Mouse (Mus musculus) forebrain, embryonic 13.5 days (tissue): ENCODE results near the gene Dirc2. TPM values are rescaled to one million over a fixed set of nuclear protein-coding genes. Genes with fewer than 3 reads are reported as not detected.

Experiments used
- ATAC-seq: fragments of 200-750 bp; cut with Nextera tagmentation; 2 replicates; pipeline ENCODE4 v1.8.0; 2017
- H3K27ac ChIP-seq: fragments of 300-500 bp; sonication (generic); 2 replicates; pipeline ENCODE4 v1.5.1; 2015; ENCODE audit warnings: inconsistent platforms, mild to moderate bottlenecking, moderate library complexity
- H3K27me3 ChIP-seq: fragments of 300-500 bp; sonication (generic); 2 replicates; pipeline ENCODE4 v1.6.1; 2015; ENCODE audit warnings: mild to moderate bottlenecking, inconsistent platforms
- H3K36me3 ChIP-seq: fragments of 300-500 bp; sonication (generic); 2 replicates; pipeline ENCODE4 v1.6.1; 2015; ENCODE audit warnings: mild to moderate bottlenecking, inconsistent platforms; ENCODE audit not compliant: poor library complexity, severe bottlenecking
- H3K4me1 ChIP-seq: fragments of 300-500 bp; sonication (generic); 2 replicates; pipeline ENCODE4 v1.6.1; 2015; ENCODE audit warnings: inconsistent platforms
- H3K4me2 ChIP-seq: fragments of 300-500 bp; sonication (generic); 2 replicates; pipeline ENCODE4 v1.6.1; 2015; ENCODE audit warnings: inconsistent platforms, mild to moderate bottlenecking, moderate library complexity
- H3K4me3 ChIP-seq: fragments of 300-500 bp; sonication (generic); 2 replicates; pipeline ENCODE4 v1.5.1; 2015; ENCODE audit warnings: mild to moderate bottlenecking, inconsistent platforms
- H3K9ac ChIP-seq: fragments of 300-500 bp; sonication (generic); 2 replicates; pipeline ENCODE4 v1.6.1; 2015; ENCODE audit warnings: mild to moderate bottlenecking, inconsistent platforms
- H3K9me3 ChIP-seq: fragments of 300-500 bp; sonication (generic); replicated peaks from 2 replicates; pipeline ENCODE4 v1.6.1; 2016; ENCODE audit warnings: inconsistent platforms
- WGBS: fragments of 180-500 bp; shearing (Covaris S2); methylation state at CpG from one replicate; pipeline ENCODE4 v1.1.7; 2015; 5-methylcytosine and 5-hydroxymethylcytosine counted together
- polyA plus RNA-seq: library from polyadenylated mRNA; unstranded; fragments of >200 nt; fragmentation: Nextera tagmentation; extraction: Ambion mirVana; gene quantifications from 2 replicates; pipeline ENCODE4 v1.2.1, GENCODE M21; 2015

Gene Dirc2
- polyA plus RNA-seq, 1 experiment from 2014 or later = 23.8 TPM

DNA sequence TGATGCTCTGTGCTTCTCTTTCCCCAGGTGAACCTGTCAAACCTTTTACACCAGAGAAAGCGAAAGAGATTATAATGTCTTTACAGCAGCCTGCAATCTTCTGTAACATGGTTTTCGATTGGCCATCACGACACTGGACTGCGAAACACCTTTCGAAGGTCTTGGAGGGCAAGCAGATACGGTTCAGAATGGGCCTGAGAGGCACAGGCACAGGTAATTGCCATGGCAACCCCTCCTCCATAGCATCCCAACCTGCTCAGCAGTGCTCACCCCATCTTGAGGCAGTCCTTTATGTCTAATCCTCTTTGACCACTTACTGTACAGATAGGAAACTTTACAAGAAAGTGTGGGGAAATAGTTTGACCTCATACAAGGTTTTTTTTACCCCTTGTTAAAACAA, 18.0 kb upstream of the Dirc2 start:
- 82% methylated on average over 6 of the region's 6 CpGs for WGBS
- H3K27ac ChIP-seq = no peak overlapping the region
- no peaks in the 10 kb centered on the region for H3K27me3 ChIP-seq
- ATAC-seq = no peak
- peaks cover 12% of the 10 kb centered on the region for H3K4me1 ChIP-seq
- H3K9me3 ChIP-seq = no peaks in the 10 kb centered on the region
- no peak overlapping the region for H3K9ac ChIP-seq
- no peak overlapping the region for H3K4me3 ChIP-seq
- peaks cover 14% of the 10 kb centered on the region for H3K36me3 ChIP-seq
- H3K4me2 ChIP-seq = no peak overlapping the region

DNA sequence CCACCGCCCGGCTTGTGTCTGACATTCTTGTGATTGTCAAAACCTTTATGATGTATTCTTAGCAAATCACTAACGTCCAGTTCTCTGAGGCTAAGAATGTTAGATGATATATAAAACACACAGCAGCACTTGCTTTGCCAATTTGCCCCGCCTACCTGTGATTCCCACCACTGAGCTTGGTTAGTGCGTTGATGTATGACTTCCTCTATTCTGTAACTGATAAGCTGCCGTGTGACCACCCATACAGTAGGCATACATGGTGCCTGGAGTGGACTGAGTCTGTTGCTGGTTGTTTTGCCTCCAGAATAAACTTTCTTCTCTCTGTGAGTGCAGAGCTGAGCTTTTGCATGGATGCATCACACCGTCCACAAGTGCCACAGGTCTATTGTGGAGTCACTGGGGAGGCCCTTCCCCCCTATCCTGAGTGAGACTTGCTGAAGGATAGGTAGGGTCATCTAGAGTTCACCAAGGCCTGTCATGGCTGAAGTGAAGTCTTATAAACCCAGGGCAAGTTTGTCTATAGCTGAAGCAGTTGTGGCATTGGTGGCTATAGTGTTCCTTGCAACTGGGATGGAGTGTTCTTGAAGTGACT, 15.1 kb upstream of the Dirc2 start:
- Histone ChIP-seq H3K27me3 (no peaks in the 10 kb centered on the region), H3K36me3 (peaks cover 8% of the 10 kb centered on the region), H3K4me3 (no peak overlapping the region), H3K9ac (no peak overlapping the region), H3K4me1 (peaks cover 12% of the 10 kb centered on the region), H3K27ac (no peak overlapping the region), H3K9me3 (no peaks in the 10 kb centered on the region), H3K4me2 (no peak overlapping the region)
- no peak for ATAC-seq
- WGBS = 87% methylated on average over 7 of the region's 7 CpGs

DNA sequence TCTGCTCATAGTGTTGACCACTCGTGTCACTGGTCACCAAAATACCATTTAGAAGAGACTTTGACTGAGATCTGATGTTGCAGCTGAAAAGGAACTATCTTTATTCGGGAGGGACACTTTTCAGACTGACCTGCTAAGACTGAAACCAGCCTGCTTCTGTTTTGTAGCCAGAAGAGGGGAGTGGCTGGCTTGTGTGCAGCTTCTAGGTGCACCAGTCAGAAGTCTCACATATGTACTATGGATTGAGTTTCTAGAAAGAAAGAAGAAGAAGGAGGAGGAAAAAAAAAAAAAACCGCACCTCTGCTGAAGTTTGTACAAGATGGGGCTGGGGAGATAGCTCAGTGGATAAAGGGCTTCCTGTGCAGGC, 14.0 kb upstream of the Dirc2 start:
- Histone ChIP-seq H3K27me3 (no peaks in the 10 kb centered on the region), H3K4me3 (no peak overlapping the region), H3K9me3 (no peaks in the 10 kb centered on the region), H3K9ac (no peak overlapping the region), H3K36me3 (peaks cover 1% of the 10 kb centered on the region; the same call in 1 of the 2 replicates), H3K27ac (no peak overlapping the region), H3K4me2 (no peak overlapping the region), H3K4me1 (peaks cover 12% of the 10 kb centered on the region)
- WGBS = 89% methylated on average over 3 of the region's 3 CpGs
- ATAC-seq = no peak

DNA sequence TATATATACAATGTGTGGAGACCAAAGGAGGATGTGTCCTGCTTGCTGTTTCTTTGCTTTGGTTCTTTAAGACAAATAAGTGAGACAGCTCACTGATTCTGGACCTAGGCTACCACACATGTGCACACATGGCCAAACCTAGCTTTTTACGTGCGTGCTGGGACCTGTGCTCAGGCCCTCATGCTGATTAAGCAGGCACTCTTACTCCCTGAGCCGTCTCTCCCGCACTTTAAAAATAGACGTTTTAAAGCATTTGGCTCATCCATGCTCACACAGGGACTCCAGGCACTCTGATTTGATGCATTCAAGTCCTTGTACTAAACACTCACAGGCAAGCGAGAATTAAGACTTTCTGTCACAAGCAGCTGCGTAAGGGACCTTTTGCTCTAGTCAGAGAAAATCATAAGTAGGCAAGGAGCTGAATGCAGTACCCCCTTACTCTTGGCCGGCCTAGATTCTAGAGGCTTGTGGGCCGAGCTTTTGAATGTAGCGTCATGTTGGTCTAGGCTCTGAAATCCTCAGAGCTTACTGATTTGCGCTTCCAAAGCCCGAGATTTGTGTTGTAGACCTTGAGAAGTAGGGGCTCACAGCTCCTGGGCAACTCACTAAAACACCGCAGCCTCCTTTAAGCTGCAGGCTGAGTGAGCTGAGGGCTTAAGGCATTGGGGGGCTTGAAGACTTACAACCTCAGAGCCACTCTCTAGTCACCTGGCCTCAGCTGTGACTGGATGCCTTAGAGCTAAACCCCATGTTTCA, 13.5 kb upstream of the Dirc2 start:
- Histone ChIP-seq H3K4me2 (no peak overlapping the region), H3K36me3 (no peaks in the 10 kb centered on the region; the same call in 1 of the 2 replicates), H3K27me3 (no peaks in the 10 kb centered on the region), H3K4me3 (no peak overlapping the region), H3K9me3 (no peaks in the 10 kb centered on the region), H3K4me1 (peaks cover 9% of the 10 kb centered on the region), H3K27ac (no peak overlapping the region), H3K9ac (no peak overlapping the region)
- 90% methylated on average over 13 of the region's 13 CpGs for WGBS
- no peak for ATAC-seq

DNA sequence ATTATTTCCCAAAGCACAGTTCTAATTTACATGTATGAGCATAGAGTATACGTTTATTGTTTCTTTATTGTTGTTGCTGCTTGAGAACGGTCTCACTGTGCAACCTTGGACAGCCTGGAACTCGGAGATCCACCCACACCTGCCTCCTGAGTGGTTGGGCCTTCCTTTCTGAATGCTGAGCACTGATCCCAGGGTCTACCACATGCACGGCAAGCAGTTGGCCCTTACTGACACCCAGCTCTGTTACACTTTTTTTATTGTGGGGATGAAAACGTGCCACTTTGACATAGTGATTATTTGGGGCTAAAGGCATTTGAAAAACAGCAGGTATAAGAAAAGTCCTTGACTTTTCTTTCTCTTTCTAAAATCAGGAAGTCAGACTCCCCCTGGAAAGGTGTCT, 12.5 kb upstream of the Dirc2 start:
- Histone ChIP-seq H3K27me3 (no peaks in the 10 kb centered on the region), H3K9ac (no peak overlapping the region), H3K9me3 (no peaks in the 10 kb centered on the region), H3K4me3 (no peak overlapping the region), H3K4me1 (no peaks in the 10 kb centered on the region), H3K4me2 (no peak overlapping the region), H3K27ac (no peak overlapping the region), H3K36me3 (no peaks in the 10 kb centered on the region)
- WGBS = 88% methylated on average over 5 of the region's 5 CpGs
- ATAC-seq = no peak

DNA sequence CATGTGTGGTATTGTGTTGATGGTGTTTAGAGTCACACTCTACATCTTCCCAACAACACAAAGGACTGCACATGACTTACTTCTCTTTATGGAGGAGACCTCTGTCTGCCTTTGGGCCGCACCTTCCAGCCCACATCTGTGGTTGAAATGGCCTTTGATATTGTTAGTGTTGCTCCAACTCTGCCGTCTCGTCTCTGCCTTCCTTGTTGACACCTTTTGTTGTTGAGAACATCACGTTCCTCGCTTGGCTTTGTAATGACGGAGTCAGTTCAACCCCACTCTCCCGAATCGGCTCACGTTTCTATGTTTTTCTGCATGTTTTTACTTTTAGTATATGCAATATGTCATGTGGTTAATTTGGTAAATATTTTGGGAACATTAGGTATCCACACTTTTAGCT, 11.9 kb upstream of the Dirc2 start:
- WGBS = 91% methylated on average over 9 of the region's 9 CpGs
- no peak overlapping the region for H3K4me2 ChIP-seq
- ATAC-seq = no peak
- no peaks in the 10 kb centered on the region for H3K36me3 ChIP-seq
- H3K27ac ChIP-seq = no peak overlapping the region
- no peaks in the 10 kb centered on the region for H3K9me3 ChIP-seq
- no peak overlapping the region for H3K4me3 ChIP-seq
- no peaks in the 10 kb centered on the region for H3K27me3 ChIP-seq
- no peak overlapping the region for H3K9ac ChIP-seq
- H3K4me1 ChIP-seq = no peaks in the 10 kb centered on the region

DNA sequence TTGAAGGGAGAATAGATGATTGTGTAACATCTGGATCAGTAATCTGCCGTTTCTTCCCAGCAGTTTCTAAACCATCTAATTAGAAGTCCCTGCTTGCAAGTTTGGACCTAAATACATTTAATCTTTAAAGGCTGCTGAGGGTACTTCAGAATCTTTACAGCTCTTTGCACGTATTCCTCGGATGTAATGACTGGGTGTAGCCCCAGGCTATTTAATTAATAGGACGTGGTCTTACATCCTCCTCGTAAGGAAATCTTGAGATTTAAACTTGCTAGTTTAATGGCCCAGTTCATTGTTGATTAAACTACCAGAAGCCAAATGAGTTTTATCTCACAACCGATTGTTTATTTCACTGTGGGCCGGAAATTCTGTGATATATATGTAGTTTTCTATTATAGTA, 10.5 kb upstream of the Dirc2 start:
- Histone ChIP-seq H3K4me1 (no peaks in the 10 kb centered on the region), H3K27ac (no peak overlapping the region), H3K27me3 (no peaks in the 10 kb centered on the region), H3K36me3 (no peaks in the 10 kb centered on the region), H3K9ac (no peak overlapping the region), H3K4me2 (no peak overlapping the region), H3K4me3 (no peak overlapping the region), H3K9me3 (no peaks in the 10 kb centered on the region)
- no peak for ATAC-seq
- WGBS = 62% methylated on average over 7 of the region's 7 CpGs

DNA sequence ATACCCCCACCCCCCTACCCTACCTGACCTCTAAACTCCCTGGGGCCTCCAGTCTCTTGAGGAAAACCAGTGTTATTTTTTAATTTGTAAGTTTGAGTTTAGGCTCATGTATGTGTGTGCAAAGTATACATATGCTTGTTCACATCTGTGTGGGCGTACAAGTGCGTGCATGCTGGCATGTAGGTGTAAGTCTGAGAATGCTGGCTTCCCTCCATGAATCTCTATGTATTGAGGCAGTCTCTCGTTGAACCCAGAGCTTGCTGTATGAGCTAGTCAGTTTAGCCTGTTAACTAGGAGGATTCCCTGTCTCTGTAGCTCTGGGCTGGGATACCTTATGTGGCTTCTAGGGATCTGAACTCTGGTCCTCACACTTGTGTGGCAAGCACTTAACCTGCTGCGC, 8.6 kb upstream of the Dirc2 start:
- H3K4me2 ChIP-seq = no peak overlapping the region
- WGBS = 95% methylated on average over 4 of the region's 4 CpGs
- H3K4me1 ChIP-seq = no peaks in the 10 kb centered on the region

DNA sequence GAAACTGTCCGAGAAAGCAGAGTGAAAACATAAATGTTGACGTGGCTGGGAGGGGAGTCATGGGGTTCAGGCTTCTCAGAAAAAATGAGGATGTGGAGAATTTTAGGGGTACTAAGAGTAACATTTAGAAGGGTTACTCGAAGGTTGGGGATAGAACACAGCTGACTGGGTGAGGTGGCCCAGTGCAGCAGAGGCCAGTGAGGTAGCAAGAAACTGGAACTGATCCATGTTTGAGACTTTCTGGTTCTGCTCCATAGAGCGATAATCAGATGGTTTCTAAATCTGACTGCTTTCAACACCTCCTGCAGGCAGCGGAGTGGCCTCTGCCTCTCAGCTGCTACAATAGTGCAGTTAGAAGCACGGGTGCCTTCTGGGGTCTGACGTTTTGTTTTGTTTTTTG, 7.6 kb upstream of the Dirc2 start:
- Histone ChIP-seq H3K4me3 (no peak overlapping the region), H3K27me3 (no peaks in the 10 kb centered on the region), H3K4me2 (no peak overlapping the region), H3K9me3 (no peaks in the 10 kb centered on the region), H3K4me1 (peaks cover 2% of the 10 kb centered on the region; the same call in 1 of the 2 replicates), H3K36me3 (0 out of 2 replicates have a peak, but pooled peaks cover 5% of the 10 kb centered on the region), H3K9ac (no peak overlapping the region), H3K27ac (no peak overlapping the region)
- WGBS = 91% methylated on average over 7 of the region's 7 CpGs
- ATAC-seq = no peak

More for the DNA sequence above, 8.6 kb upstream of the Dirc2 start:
- Histone ChIP-seq H3K27ac (no peak overlapping the region), H3K9ac (no peak overlapping the region), H3K27me3 (no peaks in the 10 kb centered on the region), H3K9me3 (no peaks in the 10 kb centered on the region), H3K4me3 (no peak overlapping the region), H3K36me3 (no peaks in the 10 kb centered on the region)
- no peak for ATAC-seq

DNA sequence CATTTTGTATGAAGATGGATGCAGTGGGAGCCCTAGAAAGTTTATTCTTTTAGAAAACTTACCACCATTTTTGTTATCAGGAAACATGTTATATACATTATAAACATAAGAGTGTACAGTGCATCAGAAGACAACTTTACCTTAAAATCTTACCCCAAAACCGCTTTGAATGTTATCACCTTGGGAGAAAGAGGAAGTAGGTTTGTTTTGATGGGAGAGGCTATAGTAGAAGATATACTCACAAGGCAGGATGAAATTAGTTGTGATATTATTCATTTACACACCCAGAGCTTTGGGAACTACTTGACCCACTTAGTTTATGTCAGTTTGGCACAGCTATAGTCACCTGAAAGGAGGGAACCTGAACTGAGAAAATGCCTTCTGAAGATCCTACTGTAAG, 6.7 kb upstream of the Dirc2 start:
- H3K36me3 ChIP-seq = 0 out of 2 replicates have a peak, but pooled peaks cover 5% of the 10 kb centered on the region
- 98% methylated on average over 1 of the region's 1 CpGs for WGBS
- no peaks in the 10 kb centered on the region for H3K9me3 ChIP-seq
- ATAC-seq = no peak
- H3K27me3 ChIP-seq = no peaks in the 10 kb centered on the region
- no peak overlapping the region for H3K4me2 ChIP-seq
- no peak overlapping the region for H3K9ac ChIP-seq
- H3K4me3 ChIP-seq = no peak overlapping the region
- H3K4me1 ChIP-seq = peaks cover 11% of the 10 kb centered on the region
- no peak overlapping the region for H3K27ac ChIP-seq

DNA sequence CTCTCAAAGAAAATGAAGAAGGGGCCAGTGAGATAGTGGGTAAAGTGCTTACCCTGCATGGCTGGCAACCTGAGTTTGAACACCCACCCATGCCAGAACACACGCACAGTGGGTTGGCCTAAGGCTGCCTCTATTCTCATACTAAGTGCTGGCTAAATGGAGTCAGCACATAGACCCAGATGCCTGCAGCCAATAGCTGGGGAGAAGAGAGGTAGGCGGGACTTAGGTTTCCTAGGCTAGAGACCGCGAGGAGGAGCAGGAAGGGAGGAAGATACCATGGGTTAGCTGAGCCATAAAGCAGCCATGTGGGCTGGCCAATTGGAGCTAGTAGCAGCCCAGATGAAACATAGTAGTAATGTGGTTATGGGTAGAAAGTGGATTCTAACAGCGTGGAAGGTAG, 3.4 kb upstream of the Dirc2 start:
- no peak overlapping the region for H3K27ac ChIP-seq
- H3K9me3 ChIP-seq = no peaks in the 10 kb centered on the region
- H3K9ac ChIP-seq = no peak overlapping the region
- no peak overlapping the region for H3K4me3 ChIP-seq
- H3K4me1 ChIP-seq = peaks cover 30% of the 10 kb centered on the region
- no peaks in the 10 kb centered on the region for H3K27me3 ChIP-seq
- WGBS = 88% methylated on average over 5 of the region's 5 CpGs
- no peak for ATAC-seq
- no peak overlapping the region for H3K4me2 ChIP-seq
- H3K36me3 ChIP-seq = 0 out of 2 replicates have a peak, but pooled peaks cover 5% of the 10 kb centered on the region

DNA sequence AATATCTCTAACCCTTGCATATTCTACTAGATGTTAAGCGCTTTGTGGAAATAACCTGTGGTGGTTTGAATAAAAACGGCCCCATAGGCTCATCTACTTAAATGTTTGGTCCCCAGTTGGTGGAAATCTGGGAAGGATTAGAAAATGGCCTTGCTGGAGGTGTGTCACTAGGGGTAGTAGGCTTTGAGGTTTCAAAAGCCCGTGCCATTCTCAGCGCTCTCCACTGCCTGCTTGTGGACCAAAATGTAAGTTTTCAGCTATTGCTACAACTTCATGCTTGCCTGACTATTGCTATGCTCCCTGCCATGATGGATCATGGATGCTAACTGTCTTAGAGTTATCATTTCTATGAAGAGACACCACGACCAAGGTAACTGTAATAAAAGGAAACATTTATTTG, 2.5 kb upstream of the Dirc2 start:
- 86% methylated on average over 5 of the region's 5 CpGs for WGBS
- H3K4me3 ChIP-seq = peak overlapping the region; percentile 76; the same call in 1 of the 2 replicates

More for the DNA sequence above, 2.5 kb upstream of the Dirc2 start:
- Histone ChIP-seq H3K4me1 (peaks cover 36% of the 10 kb centered on the region), H3K4me2 (peak overlapping the region; percentile 79), H3K27ac (no peak overlapping the region), H3K27me3 (no peaks in the 10 kb centered on the region), H3K9ac (no peak overlapping the region), H3K36me3 (0 out of 2 replicates have a peak, but pooled peaks cover 5% of the 10 kb centered on the region), H3K9me3 (no peaks in the 10 kb centered on the region)
- ATAC-seq = no peak
